Mouse (Mus musculus): ENCODE data around the gene Etfb. TPM values are rescaled to one million over a fixed set of nuclear protein-coding genes. Genes with fewer than 3 reads are reported as not detected.

Etfb gene
- total and polyA plus RNA-seq, 3 experiments: 177 to 186 TPM; not detected in 1

DNA sequence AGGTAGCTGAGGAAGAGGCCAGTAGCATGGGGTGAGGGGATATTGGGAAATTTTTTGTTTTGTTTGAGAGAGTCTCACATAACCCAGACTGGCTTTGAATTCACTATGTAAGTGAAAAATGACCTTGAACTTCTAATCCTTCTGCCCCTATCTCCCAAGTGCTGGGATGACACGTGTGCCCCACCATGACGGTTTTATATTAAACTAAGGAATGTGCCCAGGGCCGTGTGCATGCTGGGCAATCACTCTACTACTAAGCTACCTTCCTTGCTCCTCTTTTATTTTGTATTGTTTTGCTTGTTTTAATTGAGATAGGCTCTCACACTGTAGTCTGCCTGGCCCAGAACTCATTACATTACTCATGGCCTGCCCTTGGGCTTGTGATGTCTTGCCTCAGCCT is 2.8 kb upstream of the Etfb start:
- peaks cover 19% of the 10 kb centered on the region for H3K79me2 ChIP-seq (ENCODE audit: control insufficient read depth, insufficient read depth, low read length, poor library complexity)
- TF ChIP-seq POLR2AphosphoS2 (IDR thresholded peaks at IDR 0.05; ENCODE audit: low read length): no peak
- no peak for TF ChIP-seq KAT2A (conservative IDR thresholded peaks at IDR 0.05; ENCODE audit: low read depth, low read length)
- TF ChIP-seq CTCF (IDR thresholded peaks at IDR 0.05 in 2 of 3, conservative IDR thresholded peaks at IDR 0.05 in 1 of 3; ENCODE audit: control insufficient read depth in 1 of 3, insufficient read depth in 1 of 3, low read depth in 2 of 3, low read length in 3 of 3, poor library complexity in 1 of 3, severe bottlenecking in 1 of 3): no peak
- no peak for TF ChIP-seq USF1 (IDR thresholded peaks at IDR 0.05; ENCODE audit: low read depth, low read length)
- no peak for TF ChIP-seq CHD1 (IDR thresholded peaks at IDR 0.05; ENCODE audit: low read depth, low read length)
- no peak for TF ChIP-seq TCF12 (IDR thresholded peaks at IDR 0.05; ENCODE audit: low read depth, low read length)
- no peak for TF ChIP-seq SMC3 (IDR thresholded peaks at IDR 0.05; ENCODE audit: low read depth, low read length)
- no peak for TF ChIP-seq BHLHE40 (IDR thresholded peaks at IDR 0.05; ENCODE audit: borderline replicate concordance, low read depth, low read length)
- no peak for TF ChIP-seq RCOR1 (IDR thresholded peaks at IDR 0.05; ENCODE audit: low read depth, low read length)
- no peak for TF ChIP-seq ZMIZ1 (IDR thresholded peaks at IDR 0.05; ENCODE audit: low read depth, low read length)
- no peak for TF ChIP-seq TBP (IDR thresholded peaks at IDR 0.05; ENCODE audit: low read depth, low read length)
- no peak for TF ChIP-seq JUND (IDR thresholded peaks at IDR 0.05; ENCODE audit: low read depth, low read length)
- no peak for TF ChIP-seq MYC (IDR thresholded peaks at IDR 0.05; ENCODE audit: low read depth, low read length)
- no peak for TF ChIP-seq NELFE (IDR thresholded peaks at IDR 0.05; ENCODE audit: low read depth, low read length)
- TF ChIP-seq MXI1 (IDR thresholded peaks at IDR 0.05; ENCODE audit: low read depth, low read length): no peak
- no peak for TF ChIP-seq RAD21 (IDR thresholded peaks at IDR 0.05; ENCODE audit: low read depth, low read length)
- no peak for TF ChIP-seq CHD2 (IDR thresholded peaks at IDR 0.05; ENCODE audit: low read length)
- H3K27ac ChIP-seq (ENCODE audit: control insufficient read depth, low read depth, low read length): no peak overlapping the region
- peaks cover 2 to 23% of the 10 kb centered on the region in 2 experiments; a peak in 2 of 4 replicates for H3K4me1 ChIP-seq (ENCODE audit: control insufficient read depth in 1 of 2, insufficient read depth in 2 of 2, low read length in 2 of 2)
- H3K27me3 ChIP-seq (ENCODE audit: control insufficient read depth in 1 of 2, insufficient read depth in 2 of 2, low read length in 2 of 2): no peaks in the 10 kb centered on the region
- H3K9me3 ChIP-seq (replicated peaks; ENCODE audit: insufficient read depth, low read length): no peaks in the 10 kb centered on the region
- no peak overlapping the region for H3K4me3 ChIP-seq (ENCODE audit: control insufficient read depth in 1 of 2, insufficient read depth in 1 of 2, low read depth in 2 of 2, low read length in 2 of 2)
- DNase-seq (ENCODE audit: low read depth, low spot score): no peak
- no peak overlapping the region for H3K9ac ChIP-seq (ENCODE audit: control insufficient read depth, low read depth, low read length, poor library complexity, severe bottlenecking)
- H3K36me3 ChIP-seq (ENCODE audit: control insufficient read depth in 1 of 2, insufficient read depth in 2 of 2, low read length in 2 of 2): peaks cover 0 to 8% of the 10 kb centered on the region in 2 experiments; a peak in 2 of 4 replicates

DNA sequence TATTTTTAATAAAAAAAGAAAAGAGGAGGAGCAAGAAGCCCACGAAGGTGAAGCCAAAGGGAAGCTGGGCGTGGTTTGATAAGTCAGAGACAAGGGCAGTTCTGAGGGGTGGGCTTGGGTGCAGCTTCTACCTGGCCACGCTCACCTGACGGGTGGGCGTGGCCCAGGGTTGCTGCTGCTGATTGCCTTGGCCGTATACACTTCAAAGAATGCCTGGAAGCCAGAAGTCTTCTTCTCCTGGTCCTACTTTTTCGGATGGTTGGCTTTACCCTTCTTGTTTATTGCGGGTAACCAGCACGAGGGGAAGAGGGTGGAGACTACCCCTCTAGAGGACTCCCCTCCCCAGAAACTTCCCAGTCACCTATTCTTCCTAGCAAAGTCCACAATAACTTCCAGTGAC is 1.2 kb upstream of the Etfb start:
- Histone ChIP-seq H3K79me2 (ENCODE audit: control insufficient read depth, insufficient read depth, low read length, poor library complexity) (peaks cover 24% of the 10 kb centered on the region), H3K27ac (ENCODE audit: control insufficient read depth, low read depth, low read length) (peak overlapping the region; percentile 67; the same call in 1 of the 2 replicates), H3K36me3 (ENCODE audit: control insufficient read depth in 1 of 2, insufficient read depth in 2 of 2, low read length in 2 of 2) (peaks cover 0 to 15% of the 10 kb centered on the region in 2 experiments; a peak in 2 of 4 replicates), H3K4me1 (ENCODE audit: control insufficient read depth in 1 of 2, insufficient read depth in 2 of 2, low read length in 2 of 2) (peaks cover 2 to 36% of the 10 kb centered on the region in 2 experiments; a peak in 2 of 4 replicates), H3K9me3 (replicated peaks; ENCODE audit: insufficient read depth, low read length) (no peaks in the 10 kb centered on the region), H3K4me3 (ENCODE audit: control insufficient read depth in 1 of 2, insufficient read depth in 1 of 2, low read depth in 2 of 2, low read length in 2 of 2) (peak overlapping the region; percentile 61 to 70), H3K9ac (ENCODE audit: control insufficient read depth, low read depth, low read length, poor library complexity, severe bottlenecking) (peak overlapping the region; percentile 82), H3K27me3 (ENCODE audit: control insufficient read depth in 1 of 2, insufficient read depth in 2 of 2, low read length in 2 of 2) (no peaks in the 10 kb centered on the region)
- no peak for DNase-seq (ENCODE audit: low read depth, low spot score)
- TF ChIP-seq CTCF (IDR thresholded peaks at IDR 0.05 in 2 of 3, conservative IDR thresholded peaks at IDR 0.05 in 1 of 3; ENCODE audit: control insufficient read depth in 1 of 3, insufficient read depth in 1 of 3, low read depth in 2 of 3, low read length in 3 of 3, poor library complexity in 1 of 3, severe bottlenecking in 1 of 3) (no peak), E2F4 (IDR thresholded peaks at IDR 0.05; ENCODE audit: borderline replicate concordance, low read depth, low read length) (no peak), NELFE (IDR thresholded peaks at IDR 0.05; ENCODE audit: low read depth, low read length) (no peak), BHLHE40 (IDR thresholded peaks at IDR 0.05; ENCODE audit: borderline replicate concordance, low read depth, low read length) (no peak), EP300 (IDR thresholded peaks at IDR 0.05; ENCODE audit: low read depth in 1 of 2, low read length in 2 of 2) (no peak), ZKSCAN1 (IDR thresholded peaks at IDR 0.05; ENCODE audit: low read depth, low read length) (no peak), MYC (IDR thresholded peaks at IDR 0.05; ENCODE audit: low read depth, low read length) (no peak), ETS1 (IDR thresholded peaks at IDR 0.05; ENCODE audit: low read depth, low read length) (no peak), UBTF (IDR thresholded peaks at IDR 0.05; ENCODE audit: borderline replicate concordance, insufficient read depth, low read depth, low read length) (no peak), MEF2A (IDR thresholded peaks at IDR 0.05; ENCODE audit: extremely low read depth, insufficient replicate concordance, low read depth, low read length, poor library complexity, severe bottlenecking) (no peak), TAL1 (IDR thresholded peaks at IDR 0.05; ENCODE audit: low read length) (no peak), MAX (IDR thresholded peaks at IDR 0.05; ENCODE audit: low read length) (no peak), POLR2AphosphoS2 (IDR thresholded peaks at IDR 0.05; ENCODE audit: low read length) (no peak), SMC3 (IDR thresholded peaks at IDR 0.05; ENCODE audit: low read depth, low read length) (no peak)
